Mouse (Mus musculus): ENCODE measurements around the gene Gucd1. TPM values are rescaled to one million over a fixed set of nuclear protein-coding genes. Genes with fewer than 3 reads are reported as not detected.

Gucd1 gene
- polyA plus RNA-seq, 2 experiments: 34.0 to 39.2 TPM

- ATAC-seq (ENCODE audit: low FRiP score, low read depth): peak; percentile 98
- Histone ChIP-seq H3K27ac (replicated peaks; ENCODE audit: low read depth, low read length) (peak within 1 kb of the TSS; percentile 93), H3K9ac (ENCODE audit: low read depth, low read length, severe bottlenecking) (peak within 1 kb of the TSS; percentile 85), H3K36me3 (ENCODE audit: control insufficient read depth, insufficient read depth, low read length) (peaks cover 26% of the 10 kb centered on the region), H3K4me3 (replicated peaks; ENCODE audit: low read length) (peak within 1 kb of the TSS; percentile 71), H3K27me3 (ENCODE audit: control insufficient read depth, insufficient read depth, low read length) (no peaks in the 10 kb centered on the region), H3K4me2 (replicated peaks; ENCODE audit: low read depth, low read length, severe bottlenecking) (peak within 1 kb of the TSS; percentile 84), H3K9me3 (ENCODE audit: control insufficient read depth, low read length) (no peaks in the 10 kb centered on the region), H3K4me1 (ENCODE audit: control insufficient read depth, insufficient read depth, low read length) (peaks cover 17% of the 10 kb centered on the region)
- 0% methylated on average over 23 of the region's 52 CpGs for WGBS
- TF ChIP-seq POLR2A (IDR thresholded peaks at IDR 0.05; ENCODE audit: borderline replicate concordance, extremely low read depth, insufficient read depth, insufficient read length): peak; percentile 55; the same call in 1 of the 2 replicates
- peak; percentile 98 for DNase-seq (ENCODE audit: low spot score)
Observed at GRCm38 (mm10) chr10:75517073-75517757, 557 bp downstream of the Gucd1 start, which contains the start of gene Snrpd3. Snrpd3 (plus strand) TSS chr10:75517551.

- no peaks in the 10 kb centered on the region for H3K27me3 ChIP-seq (ENCODE audit: control insufficient read depth, insufficient read depth, low read length)
- no peak for TF ChIP-seq POLR2A (IDR thresholded peaks at IDR 0.05; ENCODE audit: borderline replicate concordance, extremely low read depth, insufficient read depth, insufficient read length)
- 2% methylated on average over 12 of the region's 12 CpGs for WGBS
- no peak for ATAC-seq (ENCODE audit: low FRiP score, low read depth)
- peak overlapping the region; percentile 85 for H3K9ac ChIP-seq (ENCODE audit: low read depth, low read length, severe bottlenecking)
- H3K9me3 ChIP-seq (ENCODE audit: control insufficient read depth, low read length): no peaks in the 10 kb centered on the region
- H3K27ac ChIP-seq (replicated peaks; ENCODE audit: low read depth, low read length): peak overlapping the region; percentile 89
- peak overlapping the region; percentile 84 for H3K4me2 ChIP-seq (replicated peaks; ENCODE audit: low read depth, low read length, severe bottlenecking)
- peak; percentile 6 for DNase-seq (ENCODE audit: low spot score)
- H3K36me3 ChIP-seq (ENCODE audit: control insufficient read depth, insufficient read depth, low read length): peaks cover 26% of the 10 kb centered on the region
- peaks cover 17% of the 10 kb centered on the region for H3K4me1 ChIP-seq (ENCODE audit: control insufficient read depth, insufficient read depth, low read length)
- peak overlapping the region; percentile 71 for H3K4me3 ChIP-seq (replicated peaks; ENCODE audit: low read length)
Observed at GRCm38 (mm10) chr10:75516724-75517072, 1.1 kb downstream of the Gucd1 start.

- H3K4me1 ChIP-seq (ENCODE audit: control insufficient read depth, insufficient read depth, low read length): peaks cover 17% of the 10 kb centered on the region
- H3K27ac ChIP-seq (replicated peaks; ENCODE audit: low read depth, low read length): 0 out of 2 replicates have a peak overlapping the region, but pooled peaks have one; percentile 89
- H3K9me3 ChIP-seq (ENCODE audit: control insufficient read depth, low read length): no peaks in the 10 kb centered on the region
- no peak for TF ChIP-seq POLR2A (IDR thresholded peaks at IDR 0.05; ENCODE audit: borderline replicate concordance, extremely low read depth, insufficient read depth, insufficient read length)
- peak overlapping the region; percentile 71 for H3K4me3 ChIP-seq (replicated peaks; ENCODE audit: low read length)
- no peak for ATAC-seq (ENCODE audit: low FRiP score, low read depth)
- H3K27me3 ChIP-seq (ENCODE audit: control insufficient read depth, insufficient read depth, low read length): no peaks in the 10 kb centered on the region
- 23% methylated on average over 8 of the region's 8 CpGs for WGBS
- H3K4me2 ChIP-seq (replicated peaks; ENCODE audit: low read depth, low read length, severe bottlenecking): peak overlapping the region; percentile 84
- peak overlapping the region; percentile 85 for H3K9ac ChIP-seq (ENCODE audit: low read depth, low read length, severe bottlenecking)
- H3K36me3 ChIP-seq (ENCODE audit: control insufficient read depth, insufficient read depth, low read length): peaks cover 26% of the 10 kb centered on the region
- no peak for DNase-seq (ENCODE audit: low spot score)
Observed at GRCm38 (mm10) chr10:75516038-75516723, 1.6 kb downstream of the Gucd1 start.

- Histone ChIP-seq H3K27ac (replicated peaks; ENCODE audit: low read depth, low read length) (no peak overlapping the region), H3K4me3 (replicated peaks; ENCODE audit: low read length) (peak overlapping the region; percentile 71; the same call in 1 of the 2 replicates), H3K36me3 (ENCODE audit: control insufficient read depth, insufficient read depth, low read length) (peaks cover 26% of the 10 kb centered on the region), H3K9me3 (ENCODE audit: control insufficient read depth, low read length) (no peaks in the 10 kb centered on the region), H3K4me2 (replicated peaks; ENCODE audit: low read depth, low read length, severe bottlenecking) (no peak overlapping the region), H3K9ac (ENCODE audit: low read depth, low read length, severe bottlenecking) (peak overlapping the region; percentile 85; the same call in 1 of the 2 replicates), H3K27me3 (ENCODE audit: control insufficient read depth, insufficient read depth, low read length) (no peaks in the 10 kb centered on the region), H3K4me1 (ENCODE audit: control insufficient read depth, insufficient read depth, low read length) (peaks cover 17% of the 10 kb centered on the region)
- TF ChIP-seq POLR2A (IDR thresholded peaks at IDR 0.05; ENCODE audit: borderline replicate concordance, extremely low read depth, insufficient read depth, insufficient read length): no peak
- ATAC-seq (ENCODE audit: low FRiP score, low read depth) (no peak), DNase-seq (ENCODE audit: low spot score) (no peak)
- 49% methylated on average over 4 of the region's 4 CpGs for WGBS
Observed at GRCm38 (mm10) chr10:75515216-75516037, 2.3 kb downstream of the Gucd1 start.

- H3K9ac ChIP-seq (ENCODE audit: low read depth, low read length, severe bottlenecking): no peak overlapping the region
- TF ChIP-seq POLR2A (IDR thresholded peaks at IDR 0.05; ENCODE audit: borderline replicate concordance, extremely low read depth, insufficient read depth, insufficient read length): no peak
- ATAC-seq (ENCODE audit: low FRiP score, low read depth) (no peak), DNase-seq (ENCODE audit: low spot score) (no peak)
- H3K4me3 ChIP-seq (replicated peaks; ENCODE audit: low read length): no peak overlapping the region
- 72% methylated on average over 7 of the region's 7 CpGs for WGBS
- peaks cover 26% of the 10 kb centered on the region for H3K36me3 ChIP-seq (ENCODE audit: control insufficient read depth, insufficient read depth, low read length)
- peaks cover 17% of the 10 kb centered on the region for H3K4me1 ChIP-seq (ENCODE audit: control insufficient read depth, insufficient read depth, low read length)
- H3K9me3 ChIP-seq (ENCODE audit: control insufficient read depth, low read length): no peaks in the 10 kb centered on the region
- H3K27me3 ChIP-seq (ENCODE audit: control insufficient read depth, insufficient read depth, low read length): no peaks in the 10 kb centered on the region
- H3K4me2 ChIP-seq (replicated peaks; ENCODE audit: low read depth, low read length, severe bottlenecking): no peak overlapping the region
- H3K27ac ChIP-seq (replicated peaks; ENCODE audit: low read depth, low read length): no peak overlapping the region
Observed at GRCm38 (mm10) chr10:75514361-75514760, 3.4 kb downstream of the Gucd1 start.

Measured in limb, embryonic 14.5 days (tissue).